Mouse (Mus musculus) forebrain, embryonic 13.5 days (tissue): Measurements from ENCODE around the gene Wwc2. TPM values are rescaled to one million over a fixed set of nuclear protein-coding genes. Genes with fewer than 3 reads are reported as not detected.

Experiments
- polyA plus RNA-seq: library from polyadenylated mRNA; unstranded; fragments of >200 nt; fragmentation: Nextera tagmentation; extraction: Ambion mirVana; gene quantifications from 2 replicates; pipeline ENCODE4 v1.2.1, GENCODE M21; 2015

Gene Wwc2
- polyA plus RNA-seq, 1 experiment from 2014 or later = 3.5 TPM

Other genes with a start within 250 kb of the Wwc2 start
- not detected in 2 replicates for gene Cldn24, start 168.8 kb downstream of the Wwc2 start, polyA plus RNA-seq
- not detected in 2 replicates for gene Cldn22, start 166.4 kb downstream of the Wwc2 start, polyA plus RNA-seq
- gene Dctd, start 108.2 kb upstream of the Wwc2 start, polyA plus RNA-seq = 14.2 and 14.3 TPM in 2 replicates